Mouse (Mus musculus): ENCODE measurements at regions not wholly inside any gene's neighbourhood (a gene's known extent, or its start where the extent isn't known, plus 50 kb on each side); places are given as distances from the start of the nearest gene placed in this dataset.
A peak's percentile ranks its signal among the peaks of the same experiment; 100 is the strongest.

GRCm38 (mm10) chr5:60599460-60600299, 1208.9 kb upstream of the G6pd2 start:
- Histone ChIP-seq H3K4me1 (peaks cover 4% of the 10 kb centered on the region; the same call in 1 of the 2 replicates), H3K27me3 (replicated peaks) (no peaks in the 10 kb centered on the region), H3K36me3 (no peaks in the 10 kb centered on the region), H3K9ac (replicated peaks) (no peak overlapping the region), H3K4me3 (replicated peaks) (no peak overlapping the region), H3K27ac (replicated peaks) (no peak overlapping the region), H3K4me2 (no peak overlapping the region), H3K9me3 (replicated peaks) (no peaks in the 10 kb centered on the region)
- peak; percentile 61; the same call in 1 of the 2 replicates for ATAC-seq (ENCODE audit: low FRiP score)
- WGBS: 51% methylated on average over 5 of the region's 5 CpGs

GRCm38 (mm10) chr5:60600300-60600648, 1208.3 kb upstream of the G6pd2 start:
- Histone ChIP-seq H3K36me3 (no peaks in the 10 kb centered on the region), H3K4me2 (no peak overlapping the region), H3K27ac (replicated peaks) (no peak overlapping the region), H3K4me1 (peaks cover 4% of the 10 kb centered on the region; the same call in 1 of the 2 replicates), H3K4me3 (replicated peaks) (no peak overlapping the region), H3K9ac (replicated peaks) (no peak overlapping the region), H3K9me3 (replicated peaks) (no peaks in the 10 kb centered on the region), H3K27me3 (replicated peaks) (no peaks in the 10 kb centered on the region)
- no peak for ATAC-seq (ENCODE audit: low FRiP score)
- WGBS: 43% methylated on average over 5 of the region's 5 CpGs

GRCm38 (mm10) chr5:60608943-60609614, 1199.5 kb upstream of the G6pd2 start:
- Histone ChIP-seq H3K36me3 (no peaks in the 10 kb centered on the region), H3K4me3 (replicated peaks) (no peak overlapping the region), H3K4me1 (0 out of 2 replicates have a peak, but pooled peaks cover 2% of the 10 kb centered on the region), H3K9ac (replicated peaks) (no peak overlapping the region), H3K27ac (replicated peaks) (peak overlapping the region; percentile 54), H3K27me3 (replicated peaks) (no peaks in the 10 kb centered on the region), H3K9me3 (replicated peaks) (no peaks in the 10 kb centered on the region), H3K4me2 (0 out of 2 replicates have a peak overlapping the region, but pooled peaks have one; percentile 27)
- 20% methylated on average over 4 of the region's 4 CpGs for WGBS
- ATAC-seq (ENCODE audit: low FRiP score): no peak; the same call in 1 of the 2 replicates

Data from neural tube, embryonic 15.5 days (tissue).